Mouse (Mus musculus) layer of hippocampus, adult 11-12 months (tissue): Measurements from ENCODE around the gene Zfp62.
A peak's percentile ranks its signal among the peaks of the same experiment; 100 is the strongest.

ENCODE experiments used
- DNase-seq: peaks from one replicate; pipeline ENCODE4 v3.0.0; 2022; ENCODE audit warnings: low spot score

The Zfp62 gene

GRCm38 (mm10) chr11:49248974-49249700 is 46.0 kb downstream of the Zfp62 start:
- no peak for DNase-seq

DNA sequence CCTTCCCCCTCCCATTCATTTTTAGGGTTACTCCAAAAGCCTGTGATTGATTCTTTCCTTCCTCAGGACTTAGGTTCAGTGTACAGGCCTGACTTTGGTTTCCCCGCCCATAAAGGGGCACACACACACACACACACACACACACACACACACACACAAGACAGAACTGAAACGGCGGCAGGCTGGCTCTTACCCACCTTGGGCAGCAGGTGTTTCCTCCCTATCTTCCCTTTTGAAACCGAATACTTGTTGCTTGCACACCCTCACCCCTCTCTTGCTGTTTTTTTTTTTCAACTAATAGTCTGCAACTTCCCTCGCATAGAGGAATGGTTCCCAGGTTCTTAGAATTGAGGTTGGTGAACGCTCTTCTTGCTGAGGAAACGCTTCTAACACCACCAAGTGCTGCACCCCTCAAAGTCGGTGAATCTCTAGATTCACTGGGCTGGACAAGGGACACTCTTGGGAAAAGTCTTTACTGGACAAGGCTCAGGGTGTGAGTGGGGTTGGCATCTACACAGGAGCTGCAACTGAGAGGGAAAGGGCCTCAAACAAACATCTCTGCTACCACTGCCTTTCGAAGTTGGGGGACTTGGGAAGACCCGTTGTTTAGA is 46.8 kb downstream of the Zfp62 start:
- no peak for DNase-seq

GRCm38 (mm10) chr11:49250422-49251379 is 47.6 kb downstream of the Zfp62 start:
- peak; percentile 75 for DNase-seq

DNA sequence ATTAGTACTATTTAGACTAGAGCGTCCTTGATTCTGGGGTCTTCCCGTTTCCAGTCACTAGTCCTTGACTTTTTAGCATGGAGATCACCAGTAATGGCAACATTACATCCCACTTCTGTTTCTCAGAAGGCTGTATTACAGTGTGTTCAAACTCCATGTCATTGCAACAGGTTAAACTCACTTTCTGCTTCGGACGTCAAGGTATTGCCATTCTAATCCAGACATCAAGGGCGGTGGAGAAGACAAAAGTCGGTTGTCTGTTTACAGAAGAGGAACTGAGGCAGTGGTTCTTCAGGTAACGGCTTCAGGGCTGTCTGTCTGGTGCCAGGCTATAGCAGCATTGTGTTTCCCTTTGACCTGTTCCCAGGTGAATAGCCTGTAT is 48.3 kb downstream of the Zfp62 start:
- no peak for DNase-seq

DNA sequence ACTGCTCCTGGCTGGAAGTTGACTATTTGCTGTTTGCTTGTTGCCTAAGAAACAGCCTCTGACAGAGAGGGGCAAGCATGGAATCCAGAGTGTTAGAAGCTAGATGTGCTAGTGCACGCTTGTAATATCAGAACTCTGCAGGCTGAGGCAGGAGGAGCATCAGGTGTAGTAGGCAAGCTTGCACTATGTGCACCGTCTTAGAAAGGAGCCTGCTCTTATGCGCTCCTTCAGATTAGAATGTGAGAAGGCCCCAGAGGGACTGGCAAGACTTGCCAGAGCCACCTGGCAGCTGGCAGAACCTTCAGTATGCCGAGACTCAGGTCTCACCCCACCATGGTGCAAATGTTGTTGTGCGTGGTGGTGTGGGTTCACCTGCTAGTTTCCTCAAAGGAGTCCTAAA is 49.0 kb downstream of the Zfp62 start:
- DNase-seq: no peak

- no peak for DNase-seq
Measured at GRCm38 (mm10) chr11:49253035-49253434, 49.9 kb downstream of the Zfp62 start.

- DNase-seq: no peak
Measured at GRCm38 (mm10) chr11:49259296-49259695, 56.2 kb downstream of the Zfp62 start.

DNA sequence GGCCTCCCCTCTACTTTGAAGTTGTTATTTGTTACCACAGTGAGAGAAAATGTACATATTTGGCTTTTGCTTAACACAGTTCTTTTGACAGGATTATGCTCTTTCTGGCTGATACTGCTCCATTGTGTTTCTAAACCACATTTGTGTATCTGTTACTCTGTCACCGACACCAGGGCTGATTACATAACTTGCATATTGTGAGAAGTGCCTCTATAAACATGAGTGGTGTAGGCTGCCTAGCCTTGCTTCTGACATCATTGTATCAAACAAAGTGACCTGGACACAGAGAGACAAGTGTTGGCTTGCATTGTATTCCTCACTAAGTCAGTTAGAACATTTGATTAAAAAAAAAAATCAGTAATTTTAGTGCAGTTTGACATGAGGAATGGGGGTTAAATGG is 56.7 kb downstream of the Zfp62 start:
- no peak for DNase-seq

DNA sequence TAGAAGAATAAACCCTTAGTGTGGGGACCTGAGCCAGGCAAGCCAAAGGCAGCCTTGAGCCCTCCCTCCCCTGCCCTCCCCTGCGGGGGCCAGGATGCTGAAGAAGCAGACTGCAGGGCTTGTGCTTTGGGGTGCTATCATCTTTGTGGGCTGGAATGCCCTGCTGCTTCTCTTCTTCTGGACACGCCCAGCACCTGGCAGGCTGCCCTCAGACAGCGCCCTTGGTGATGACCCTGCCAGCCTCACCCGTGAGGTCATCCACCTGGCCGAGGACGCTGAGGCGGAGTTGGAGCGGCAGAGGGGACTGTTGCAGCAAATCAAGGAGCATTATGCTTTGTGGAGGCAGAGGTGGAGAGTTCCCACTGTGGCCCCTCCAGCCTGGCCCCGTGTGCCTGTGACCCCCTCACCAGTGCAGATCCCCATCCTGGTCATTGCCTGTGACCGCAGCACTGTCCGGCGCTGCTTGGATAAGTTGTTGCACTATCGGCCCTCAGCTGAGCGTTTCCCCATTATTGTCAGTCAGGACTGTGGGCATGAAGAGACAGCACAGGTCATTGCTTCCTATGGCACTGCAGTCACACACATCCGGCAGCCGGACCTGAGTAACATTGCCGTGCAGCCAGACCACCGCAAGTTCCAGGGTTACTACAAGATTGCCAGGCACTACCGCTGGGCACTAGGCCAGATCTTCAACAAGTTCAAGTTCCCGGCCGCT is 57.7 kb downstream of the Zfp62 start:
- no peak for DNase-seq

- no peak for DNase-seq
Measured at GRCm38 (mm10) chr11:49261313-49261855, 58.3 kb downstream of the Zfp62 start.

- DNase-seq: no peak
Measured at GRCm38 (mm10) chr11:49262286-49262685, 59.2 kb downstream of the Zfp62 start.

DNA sequence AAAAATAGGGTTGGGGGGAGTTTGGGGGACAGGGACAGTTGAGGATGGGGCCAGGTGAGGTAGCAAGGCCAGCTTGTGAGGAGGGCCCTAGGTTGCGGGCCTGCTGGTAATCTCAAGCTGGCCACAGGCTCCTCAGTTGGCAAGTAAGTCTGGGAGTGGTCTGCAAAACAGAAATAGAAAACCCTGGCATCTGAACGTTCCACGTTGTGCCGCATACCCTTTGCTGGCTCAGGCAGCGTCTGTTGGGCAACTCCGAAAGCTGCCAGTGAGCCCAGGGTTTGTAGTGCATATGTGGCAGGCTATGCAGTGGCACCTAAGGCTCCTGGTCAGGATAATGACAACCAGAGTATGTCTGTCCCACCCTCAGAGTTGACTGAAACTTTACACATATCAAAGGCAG is 60.1 kb downstream of the Zfp62 start:
- no peak for DNase-seq

GRCm38 (mm10) chr11:49264081-49264480 is 61.0 kb downstream of the Zfp62 start:
- no peak for DNase-seq

DNA sequence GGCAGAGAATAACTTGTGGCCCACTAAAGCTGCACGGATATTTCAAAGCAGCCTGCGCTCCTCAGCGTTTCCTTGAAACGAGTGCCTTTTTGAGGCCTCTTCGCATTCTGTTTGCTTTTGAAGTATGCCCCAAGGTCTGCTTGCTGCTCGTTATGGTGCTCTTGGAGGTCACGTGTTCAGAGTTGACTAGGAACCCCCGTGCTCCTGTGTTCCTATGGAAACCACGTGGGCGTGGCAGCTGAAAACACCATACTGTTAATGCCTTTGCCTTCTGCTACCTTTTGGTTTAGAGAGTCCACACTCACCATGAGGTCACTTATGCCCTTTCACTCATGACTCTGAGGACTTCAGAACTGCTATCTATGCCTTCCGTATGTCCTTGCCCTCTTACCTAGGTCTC is 61.5 kb downstream of the Zfp62 start:
- no peak for DNase-seq

- DNase-seq: no peak
Measured at GRCm38 (mm10) chr11:49265101-49265500, 62.0 kb downstream of the Zfp62 start.

- no peak for DNase-seq
Measured at GRCm38 (mm10) chr11:49266671-49267070, 63.6 kb downstream of the Zfp62 start.

- no peak for DNase-seq
Measured at GRCm38 (mm10) chr11:49267316-49267715, 64.2 kb downstream of the Zfp62 start.

DNA sequence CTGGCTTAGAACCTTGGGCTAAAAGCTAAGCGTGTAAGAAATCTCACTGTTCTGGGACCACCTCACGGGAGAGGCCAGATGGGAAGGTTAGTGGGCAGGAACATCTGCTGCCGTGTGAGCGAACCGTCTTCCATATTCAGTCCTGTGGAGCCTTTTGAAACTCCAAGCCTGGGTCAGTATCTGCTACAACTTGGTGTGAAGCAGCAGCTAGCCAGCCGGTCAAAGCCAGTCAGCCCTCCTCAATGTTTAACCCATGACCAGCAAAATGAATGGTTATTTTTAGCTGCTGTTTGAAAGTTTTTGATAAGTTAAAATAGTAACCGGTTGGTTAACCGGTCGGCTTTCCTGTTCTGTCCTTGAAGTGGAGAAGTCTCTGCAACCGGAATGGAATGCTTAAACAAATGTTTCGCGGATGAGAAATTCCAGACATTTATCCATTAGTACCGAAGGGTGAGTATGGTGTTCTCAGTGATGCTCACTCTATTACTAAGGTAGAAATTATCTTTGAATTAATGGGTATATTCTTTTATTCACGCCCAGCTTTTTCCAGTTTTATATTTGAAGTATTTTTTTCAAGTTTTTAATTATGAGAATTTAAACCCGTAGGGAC is 65.0 kb downstream of the Zfp62 start:
- DNase-seq: no peak
